Mouse (Mus musculus): ENCODE measurements at regions not wholly inside any gene's neighbourhood (a gene's known extent, or its start where the extent isn't known, plus 50 kb on each side); places are given as distances from the start of the nearest gene placed in this dataset.

- TF ChIP-seq CTCF (IDR thresholded peaks at IDR 0.05; ENCODE audit: low read depth, low read length) = no peak
- no peak for TF ChIP-seq GATA2 (IDR thresholded peaks at IDR 0.05; ENCODE audit: borderline replicate concordance, low read depth, low read length)
- no peak for TF ChIP-seq GATA1 (IDR thresholded peaks at IDR 0.05; ENCODE audit: borderline replicate concordance, low read length)
- TF ChIP-seq TAL1 (conservative IDR thresholded peaks at IDR 0.05; ENCODE audit: low read depth, low read length) = no peak
Observed at GRCm38 (mm10) chr3:101165261-101165660, 55.2 kb upstream of the Ptgfrn start.

Data from G1E (cell line).